ENCODE assay signal across 8 mouse cellular contexts in genomic region chr7:126777476-126777875, GRCm38 (mm10). TPM values are rescaled to one million over a fixed set of nuclear protein-coding genes. Genes with fewer than 3 reads are reported as not detected.
DNase-seq lines count a peak whose midpoint lies in the region; ATAC-seq and TF ChIP-seq lines count a peak whose summit lies in the region.

No protein-coding gene starts in this region.

- peak overlapping the region; percentile 94 for H3K4me2 ChIP-seq in heart, embryonic 12.5 days
- peak overlapping the region; percentile 95 for H3K4me2 ChIP-seq in neural tube, embryonic 15.5 days

- H3K9ac ChIP-seq in heart, embryonic 12.5 days, result peak overlapping the region; percentile 96
- peak overlapping the region; percentile 93 for H3K9ac ChIP-seq in neural tube, embryonic 15.5 days (replicated peaks)

- H3K4me1 ChIP-seq in brown adipose tissue, adult 24 weeks (ENCODE audit: control insufficient read depth, insufficient read depth, insufficient read length, low read length), result peaks cover 15% of the 10 kb centered on the region
- peaks cover 45% of the 10 kb centered on the region for H3K4me1 ChIP-seq in heart, embryonic 12.5 days (replicated peaks)
- peaks cover 57% of the 10 kb centered on the region for H3K4me1 ChIP-seq in neural tube, embryonic 15.5 days

- intact Hi-C loops in gastrocnemius, postnatal 36 days (cut with DNase I), result no loop called here

- no peaks in the 10 kb centered on the region for H3K27me3 ChIP-seq in heart, embryonic 12.5 days (replicated peaks)
- no peaks in the 10 kb centered on the region for H3K27me3 ChIP-seq in neural tube, embryonic 15.5 days (replicated peaks)

- ATAC-seq in heart, embryonic 12.5 days (ENCODE audit: insufficient number of reproducible peaks, low FRiP score), result no peak
- ATAC-seq in neural tube, embryonic 15.5 days (ENCODE audit: low FRiP score), result no peak

- H3K36me3 ChIP-seq in heart, embryonic 12.5 days, result peaks cover 24% of the 10 kb centered on the region
- peaks cover 8% of the 10 kb centered on the region; the same call in 1 of the 2 replicates for H3K36me3 ChIP-seq in neural tube, embryonic 15.5 days

- peak overlapping the region; percentile 99 for H3K27ac ChIP-seq in layer of hippocampus, adult 2 months
- peak overlapping the region; percentile 65 for H3K27ac ChIP-seq in brown adipose tissue, adult 24 weeks (replicated peaks; ENCODE audit: low read depth, low read length)
- no peak overlapping the region; the same call in 1 of the 2 replicates for H3K27ac ChIP-seq in heart, embryonic 12.5 days (ENCODE audit: poor library complexity, severe bottlenecking)
- peak overlapping the region; percentile 89 for H3K27ac ChIP-seq in neural tube, embryonic 15.5 days (replicated peaks)

- peak overlapping the region; percentile 83 for H3K4me3 ChIP-seq in layer of hippocampus, adult 2 months
- H3K4me3 ChIP-seq in brown adipose tissue, adult 24 weeks (ENCODE audit: insufficient read depth, low read depth, low read length), result peak overlapping the region; percentile 66
- H3K4me3 ChIP-seq in heart, embryonic 12.5 days, result peak overlapping the region; percentile 74
- H3K4me3 ChIP-seq in neural tube, embryonic 15.5 days (replicated peaks), result peak overlapping the region; percentile 87

- no peak for TF ChIP-seq CTCF in layer of hippocampus, adult 2 months (conservative IDR thresholded peaks at IDR 0.05)

- no peak for DNase-seq in layer of hippocampus, adult 2 months (ENCODE audit: low spot score in 2 of 2)
- DNase-seq in layer of hippocampus, adult 11-12 months (ENCODE audit: low spot score), result no peak
- DNase-seq in kidney, postnatal 14 days, result peak; percentile 47
- no peak for DNase-seq in gastrocnemius, postnatal 36 days
- DNase-seq in T-cell, adult 2 months (ENCODE audit: low spot score), result no peak

- no peaks in the 10 kb centered on the region for H3K9me3 ChIP-seq in heart, embryonic 12.5 days (replicated peaks)
- no peaks in the 10 kb centered on the region for H3K9me3 ChIP-seq in neural tube, embryonic 15.5 days (replicated peaks)

- WGBS in heart, embryonic 12.5 days, result 53% methylated on average over 10 of the region's 10 CpGs
- WGBS in neural tube, embryonic 15.5 days, result 54% methylated on average over 10 of the region's 10 CpGs

RNA-seq across cellular contexts. Expression of gene Ypel3, which starts 0.7 kb away (rescaled TPM):
- 100 to 1,000 TPM; 283 to 289 TPM for total RNA-seq in layer of hippocampus, adult 2 months (2021)
- polyA plus RNA-seq in brown adipose tissue, adult 24 weeks (2012; ENCODE audit: insufficient read depth, insufficient read length, missing spikeins), result 156 and 157 TPM in 2 replicates
- 74.8 and 78.7 TPM in 2 replicates for polyA plus RNA-seq in heart, embryonic 12.5 days (2016; fragmentation: Nextera tagmentation; extraction: Ambion mirVana)
- polyA plus RNA-seq in neural tube, embryonic 15.5 days (2015; fragmentation: Nextera tagmentation; extraction: Ambion mirVana), result 187 and 207 TPM in 2 replicates
- total RNA-seq in gastrocnemius, postnatal 36 days (2021), result 10 to 100 TPM; 77.7 to 97.4 TPM

RNA-seq across cellular contexts. Expression of gene Tbx6, which starts 3.8 kb away (rescaled TPM):
- 1 to 10 TPM in 1 of 2 experiments, under 1 TPM in 1; 0.54 to 1.0 TPM for total RNA-seq in layer of hippocampus, adult 2 months (2021)
- polyA plus RNA-seq in brown adipose tissue, adult 24 weeks (2012; ENCODE audit: insufficient read depth, insufficient read length, missing spikeins), result not detected in 2 replicates
- polyA plus RNA-seq in heart, embryonic 12.5 days (2016; fragmentation: Nextera tagmentation; extraction: Ambion mirVana), result 0.27 and 0.33 TPM in 2 replicates
- polyA plus RNA-seq in neural tube, embryonic 15.5 days (2015; fragmentation: Nextera tagmentation; extraction: Ambion mirVana), result 0.34 and 0.35 TPM in 2 replicates
- total RNA-seq in gastrocnemius, postnatal 36 days (2021), result under 1 TPM; 0.28 to 0.30 TPM

RNA-seq across cellular contexts. Expression of gene Gdpd3, which starts 11.3 kb away (rescaled TPM):
- 1 to 10 TPM; 3.1 to 7.0 TPM for total RNA-seq in layer of hippocampus, adult 2 months (2021)
- polyA plus RNA-seq in brown adipose tissue, adult 24 weeks (2012; ENCODE audit: insufficient read depth, insufficient read length, missing spikeins), result not detected in 2 replicates
- polyA plus RNA-seq in heart, embryonic 12.5 days (2016; fragmentation: Nextera tagmentation; extraction: Ambion mirVana), result 0.87 and 1.8 TPM in 2 replicates
- 1.0 and 1.5 TPM in 2 replicates for polyA plus RNA-seq in neural tube, embryonic 15.5 days (2015; fragmentation: Nextera tagmentation; extraction: Ambion mirVana)
- 1 to 10 TPM in 1 of 2 experiments, under 1 TPM in 1; 0.99 to 1.8 TPM for total RNA-seq in gastrocnemius, postnatal 36 days (2021)

RNA-seq across cellular contexts. Expression of gene Ppp4c, which starts 14.8 kb away (rescaled TPM):
- 10 to 100 TPM; 50.2 to 54.9 TPM for total RNA-seq in layer of hippocampus, adult 2 months (2021)
- 46.4 and 53.3 TPM in 2 replicates for polyA plus RNA-seq in brown adipose tissue, adult 24 weeks (2012; ENCODE audit: insufficient read depth, insufficient read length, missing spikeins)
- 181 and 192 TPM in 2 replicates for polyA plus RNA-seq in heart, embryonic 12.5 days (2016; fragmentation: Nextera tagmentation; extraction: Ambion mirVana)
- 154 and 188 TPM in 2 replicates for polyA plus RNA-seq in neural tube, embryonic 15.5 days (2015; fragmentation: Nextera tagmentation; extraction: Ambion mirVana)
- 10 to 100 TPM; 21.6 to 22.4 TPM for total RNA-seq in gastrocnemius, postnatal 36 days (2021)

RNA-seq across cellular contexts. Expression of gene Mapk3, which starts 18.1 kb away (rescaled TPM):
- total RNA-seq in layer of hippocampus, adult 2 months (2021), result 100 to 1,000 TPM; 170 to 175 TPM
- 68.9 and 90.6 TPM in 2 replicates for polyA plus RNA-seq in brown adipose tissue, adult 24 weeks (2012; ENCODE audit: insufficient read depth, insufficient read length, missing spikeins)
- 57.8 and 58.7 TPM in 2 replicates for polyA plus RNA-seq in heart, embryonic 12.5 days (2016; fragmentation: Nextera tagmentation; extraction: Ambion mirVana)
- 104 and 105 TPM in 2 replicates for polyA plus RNA-seq in neural tube, embryonic 15.5 days (2015; fragmentation: Nextera tagmentation; extraction: Ambion mirVana)
- 10 to 100 TPM; 15.7 to 21.9 TPM for total RNA-seq in gastrocnemius, postnatal 36 days (2021)
